Mouse (Mus musculus): ENCODE data around the gene Zer1. TPM values are rescaled to one million over a fixed set of nuclear protein-coding genes. Genes with fewer than 3 reads are reported as not detected.
"Not testable (repeated sequence)": the region's sequence is repeated elsewhere in the genome, so short reads cannot be mapped to it uniquely, and the experiment has no call there.

Gene Zer1
- polyA plus RNA-seq, 1 experiment from 2014 or later: 2.6 TPM

DNA sequence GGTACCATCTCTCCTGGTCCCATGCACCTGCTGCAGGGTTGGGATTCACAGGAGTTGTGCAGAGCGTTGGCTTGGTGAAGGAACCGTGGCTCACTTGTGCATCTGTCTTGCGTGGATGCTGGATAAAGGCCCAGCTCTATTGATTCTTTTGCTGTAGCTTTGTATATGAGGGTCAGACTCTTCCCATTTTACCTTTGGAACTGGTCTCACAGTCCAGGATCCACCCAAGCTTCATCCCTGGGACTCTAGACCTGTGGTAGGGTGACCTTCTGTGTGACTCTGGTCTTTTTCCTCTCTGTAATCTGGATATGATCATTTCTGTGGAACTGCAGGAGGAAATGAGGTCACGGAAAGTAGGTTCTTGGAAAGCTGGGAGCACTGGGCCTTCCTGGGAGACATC is 20.1 kb upstream of the Zer1 start:
- ATAC-seq (ENCODE audit: low read depth) (no peak), DNase-seq (no peak)
- no peak overlapping the region for H3K27ac ChIP-seq
- WGBS (ENCODE audit: insufficient replicate concordance): 92% methylated on average over 4 of the region's 4 CpGs
- no peaks in the 10 kb centered on the region for H3K27me3 ChIP-seq
- H3K4me1 ChIP-seq (replicated peaks): no peaks in the 10 kb centered on the region
- peaks cover 86% of the 10 kb centered on the region for H3K36me3 ChIP-seq
- H3K4me3 ChIP-seq (replicated peaks): no peak overlapping the region
- H3K9ac ChIP-seq: 0 out of 2 replicates have a peak overlapping the region, but pooled peaks have one; percentile 13
- H3K4me2 ChIP-seq: no peak overlapping the region
- no peaks in the 10 kb centered on the region for H3K9me3 ChIP-seq (replicated peaks)

DNA sequence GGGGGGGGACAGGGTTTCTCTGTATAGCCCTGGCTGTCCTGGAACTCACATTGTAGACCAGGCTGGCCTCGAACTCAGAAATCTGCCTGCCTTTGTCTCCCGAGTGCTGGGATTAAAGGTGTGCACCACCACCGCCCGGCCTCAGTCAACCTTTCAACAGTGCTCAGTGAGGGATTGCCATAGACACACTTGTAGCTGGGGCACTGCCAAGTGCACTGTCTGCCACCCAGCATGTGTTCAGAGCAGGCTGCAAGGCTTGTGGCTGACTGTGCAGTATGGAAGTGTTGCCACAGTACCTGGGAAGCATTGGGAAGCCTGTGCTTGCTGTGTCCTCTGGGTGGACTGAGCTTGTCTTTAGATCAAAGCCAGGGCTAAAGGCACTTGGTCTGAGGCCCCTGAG is 15.6 kb upstream of the Zer1 start:
- ATAC-seq (ENCODE audit: low read depth); H3K9me3 ChIP-seq (replicated peaks); H3K27me3 ChIP-seq; H3K4me3 ChIP-seq (replicated peaks); H3K27ac ChIP-seq; H3K4me2 ChIP-seq; DNase-seq; H3K9ac ChIP-seq: not testable (repeated sequence)
- H3K36me3 ChIP-seq: peaks cover 65% of the 10 kb centered on the region
- 79% methylated on average over 4 of the region's 4 CpGs for WGBS (ENCODE audit: insufficient replicate concordance)
- peaks cover 22% of the 10 kb centered on the region for H3K4me1 ChIP-seq (replicated peaks)

DNA sequence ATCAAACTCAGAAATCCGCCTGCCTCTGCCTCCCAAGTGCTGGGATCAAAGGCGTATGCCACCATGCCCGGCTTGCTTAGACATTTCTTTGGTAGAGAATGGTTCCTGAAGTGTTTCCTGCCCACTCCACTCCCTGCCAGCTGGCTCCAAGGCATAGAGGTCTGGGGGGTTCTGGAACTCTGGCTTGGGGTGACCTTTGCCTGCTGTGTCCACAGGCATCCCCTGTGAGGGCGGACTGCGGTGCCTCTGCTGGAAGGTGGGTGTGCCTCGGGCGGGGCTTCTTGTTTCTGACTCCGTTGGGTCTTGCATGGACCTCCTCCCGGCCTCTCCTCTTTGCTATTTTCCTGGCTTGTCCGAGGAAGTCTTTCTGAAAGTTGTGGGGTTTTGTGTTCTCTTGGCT is 12.1 kb upstream of the Zer1 start:
- H3K4me2 ChIP-seq: no peak overlapping the region
- 58% methylated on average over 10 of the region's 10 CpGs for WGBS (ENCODE audit: insufficient replicate concordance)
- DNase-seq: no peak

DNA sequence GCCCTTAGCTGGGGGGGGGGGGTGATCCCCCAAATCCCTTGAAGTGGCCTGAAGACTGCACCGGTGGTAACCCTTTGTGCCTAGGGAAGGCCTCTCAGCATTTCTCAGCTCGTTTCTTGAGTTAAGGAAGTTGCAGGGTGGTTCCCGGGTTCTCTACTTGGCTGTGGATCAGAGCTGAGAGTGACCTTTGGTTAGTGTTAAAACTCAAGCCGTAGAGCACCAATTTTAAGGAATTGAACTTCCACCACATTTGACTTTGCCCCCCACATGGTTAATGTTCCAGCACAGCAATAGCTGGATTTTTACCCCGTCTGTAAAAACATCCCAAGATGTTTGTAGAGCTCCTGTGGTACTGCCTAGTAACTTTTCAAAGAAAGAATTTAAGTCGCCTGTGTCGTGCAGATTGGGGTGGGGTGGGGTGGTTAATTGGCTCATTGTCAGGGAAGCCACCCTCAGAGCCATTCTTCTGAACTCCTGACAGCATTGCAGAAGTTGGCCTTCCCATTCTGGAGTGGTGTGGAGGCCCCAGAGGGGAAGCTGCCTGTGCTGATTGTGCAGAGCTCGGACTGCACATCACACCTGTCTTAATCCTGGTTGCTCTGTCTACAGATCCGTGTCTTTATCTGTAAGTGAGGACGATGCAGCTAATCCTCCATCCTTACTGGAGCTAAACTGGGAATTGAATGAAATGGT is 10.7 kb upstream of the Zer1 start:
- peak overlapping the region; percentile 89 for H3K9ac ChIP-seq
- peaks cover 50% of the 10 kb centered on the region for H3K4me1 ChIP-seq (replicated peaks)
- H3K27ac ChIP-seq: peak overlapping the region; percentile 89
- H3K9me3 ChIP-seq (replicated peaks): no peaks in the 10 kb centered on the region
- WGBS (ENCODE audit: insufficient replicate concordance): 44% methylated on average over 10 of the region's 10 CpGs
- peak overlapping the region; percentile 93 for H3K4me3 ChIP-seq (replicated peaks)
- peaks cover 17% of the 10 kb centered on the region for H3K36me3 ChIP-seq
- no peaks in the 10 kb centered on the region for H3K27me3 ChIP-seq
- DNase-seq (no peak), ATAC-seq (ENCODE audit: low read depth) (no peak)
- H3K4me2 ChIP-seq: peak overlapping the region; percentile 96

More for the DNA sequence above, 12.1 kb upstream of the Zer1 start:
- H3K27me3 ChIP-seq: no peaks in the 10 kb centered on the region
- H3K4me3 ChIP-seq (replicated peaks): no peak overlapping the region
- no peak overlapping the region for H3K27ac ChIP-seq
- peaks cover 48% of the 10 kb centered on the region for H3K4me1 ChIP-seq (replicated peaks)
- H3K9me3 ChIP-seq (replicated peaks): no peaks in the 10 kb centered on the region
- H3K9ac ChIP-seq: no peak overlapping the region
- ATAC-seq (ENCODE audit: low read depth): no peak
- peaks cover 31% of the 10 kb centered on the region for H3K36me3 ChIP-seq

DNA sequence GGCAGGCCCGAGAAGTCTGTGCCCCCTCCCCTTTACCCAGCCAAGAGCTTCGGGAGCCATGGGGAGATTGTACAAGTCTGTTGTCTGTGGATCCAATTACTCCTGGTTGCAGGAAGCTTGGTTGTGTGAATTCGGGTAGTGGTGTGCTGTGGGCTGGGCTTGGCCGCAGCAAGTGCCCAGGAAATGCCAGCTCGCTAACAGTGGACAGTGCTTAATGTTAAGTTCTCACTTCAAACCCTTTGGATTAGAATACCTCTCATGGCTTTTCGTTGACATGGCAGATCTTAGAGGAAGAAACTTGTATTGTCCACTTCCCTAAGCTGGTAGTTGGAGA is 10.0 kb upstream of the Zer1 start:
- Histone ChIP-seq H3K4me3 (replicated peaks) (peak overlapping the region; percentile 93), H3K4me1 (replicated peaks) (peaks cover 53% of the 10 kb centered on the region), H3K36me3 (peaks cover 16% of the 10 kb centered on the region), H3K4me2 (peak overlapping the region; percentile 96), H3K9me3 (replicated peaks) (no peaks in the 10 kb centered on the region), H3K27me3 (no peaks in the 10 kb centered on the region), H3K27ac (peak overlapping the region; percentile 89), H3K9ac (peak overlapping the region; percentile 89)
- no peak for DNase-seq
- no peak for ATAC-seq (ENCODE audit: low read depth)
- 10% methylated on average over 6 of the region's 6 CpGs for WGBS (ENCODE audit: insufficient replicate concordance)

- Histone ChIP-seq H3K9ac (peak within 1 kb of the TSS; percentile 89), H3K27ac (peak within 1 kb of the TSS; percentile 89), H3K4me2 (peak within 1 kb of the TSS; percentile 96), H3K4me3 (replicated peaks) (peak within 1 kb of the TSS; percentile 93), H3K4me1 (replicated peaks) (peaks cover 53% of the 10 kb centered on the region), H3K36me3 (peaks cover 16% of the 10 kb centered on the region), H3K9me3 (replicated peaks) (no peaks in the 10 kb centered on the region), H3K27me3 (no peaks in the 10 kb centered on the region)
- under 1% methylated on average over 46 of the region's 46 CpGs for WGBS (ENCODE audit: insufficient replicate concordance)
- peak; percentile 94 for ATAC-seq (ENCODE audit: low read depth)
- DNase-seq: peak; percentile 98
Measured at GRCm38 (mm10) chr2:30133613-30134377, 9.4 kb upstream of the Zer1 start, which contains the start of gene Tbc1d13. Gene Tbc1d13 (plus strand): TSS chr2:30133746.

DNA sequence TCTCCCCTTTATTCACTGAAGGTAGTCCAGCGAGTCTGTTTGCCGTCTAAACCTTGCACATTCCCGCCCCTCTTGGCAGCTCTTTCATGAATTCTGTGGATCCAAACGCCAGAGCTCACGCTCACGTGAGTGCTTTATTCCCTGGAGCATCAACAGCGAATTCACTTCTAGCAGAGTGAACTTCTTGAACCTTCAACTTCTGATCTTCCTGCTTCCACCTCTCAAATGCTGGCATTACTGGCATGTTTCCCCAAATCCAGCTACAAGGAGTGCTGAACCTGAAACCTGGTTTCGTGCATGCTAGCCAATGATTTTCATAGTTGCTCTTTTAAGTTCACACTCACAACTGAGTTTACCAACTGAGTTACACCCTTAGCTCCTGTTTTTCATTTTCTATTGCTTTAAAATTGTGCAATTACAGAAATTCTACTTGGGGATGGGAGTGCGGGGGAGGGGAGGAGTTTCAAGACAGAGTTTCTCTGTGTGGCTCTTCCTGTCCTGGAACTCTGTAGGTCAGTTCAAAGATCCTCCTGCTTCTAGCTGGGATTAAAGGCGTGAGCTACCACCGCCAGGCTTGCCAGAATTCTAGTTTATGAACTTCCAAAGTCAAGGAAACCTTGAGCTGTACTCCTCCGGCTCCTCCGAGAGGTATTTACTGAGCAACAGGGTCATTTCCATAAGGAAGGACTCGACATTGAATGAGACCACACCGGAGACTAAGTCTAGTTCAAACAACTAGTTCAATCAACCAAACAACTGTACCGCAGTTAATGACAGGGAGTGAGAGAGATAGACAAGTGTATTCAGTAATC is 8.6 kb upstream of the Zer1 start:
- H3K4me2 ChIP-seq: peak overlapping the region; percentile 96
- ATAC-seq (ENCODE audit: low read depth) (peak; percentile 29), DNase-seq (no peak)
- peak overlapping the region; percentile 89 for H3K27ac ChIP-seq
- H3K9me3 ChIP-seq (replicated peaks): no peaks in the 10 kb centered on the region
- H3K36me3 ChIP-seq: peaks cover 16% of the 10 kb centered on the region
- H3K27me3 ChIP-seq: no peaks in the 10 kb centered on the region
- H3K4me3 ChIP-seq (replicated peaks): peak overlapping the region; percentile 93
- H3K9ac ChIP-seq: peak overlapping the region; percentile 89
- H3K4me1 ChIP-seq (replicated peaks): peaks cover 53% of the 10 kb centered on the region
- WGBS (ENCODE audit: insufficient replicate concordance): 30% methylated on average over 16 of the region's 16 CpGs

DNA sequence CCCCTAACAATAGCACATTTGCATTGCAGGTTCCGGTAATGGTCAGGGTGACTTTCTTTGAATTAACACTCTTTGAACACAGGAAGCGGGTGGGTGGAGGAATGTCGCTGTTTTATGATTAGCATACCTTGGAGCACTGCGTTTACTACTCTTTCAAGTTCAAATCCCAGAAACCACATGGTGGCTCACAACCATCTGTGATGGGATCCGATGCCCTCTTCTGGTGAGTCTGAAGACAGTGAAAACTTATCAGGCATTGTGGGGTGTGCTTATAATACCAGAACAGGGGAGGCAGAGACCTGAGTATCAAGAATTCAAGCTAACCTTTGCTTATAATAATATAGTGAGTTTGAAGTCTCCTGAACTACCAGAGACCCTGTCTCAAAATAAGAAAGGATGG is 6.9 kb upstream of the Zer1 start:
- H3K9ac ChIP-seq; H3K9me3 ChIP-seq (replicated peaks); H3K4me2 ChIP-seq; H3K4me3 ChIP-seq (replicated peaks); H3K27me3 ChIP-seq; H3K27ac ChIP-seq; DNase-seq; H3K36me3 ChIP-seq; ATAC-seq (ENCODE audit: low read depth): not testable (repeated sequence)
- WGBS (ENCODE audit: insufficient replicate concordance): 58% methylated on average over 5 of the region's 5 CpGs
- H3K4me1 ChIP-seq (replicated peaks): peaks cover 43% of the 10 kb centered on the region

- DNase-seq (no peak), ATAC-seq (ENCODE audit: low read depth) (no peak)
- Histone ChIP-seq H3K4me1 (replicated peaks) (peaks cover 34% of the 10 kb centered on the region), H3K36me3 (no peaks in the 10 kb centered on the region), H3K9ac (no peak overlapping the region), H3K4me3 (replicated peaks) (no peak overlapping the region), H3K27ac (no peak overlapping the region), H3K9me3 (replicated peaks) (no peaks in the 10 kb centered on the region), H3K27me3 (no peaks in the 10 kb centered on the region), H3K4me2 (no peak overlapping the region)
- 75% methylated on average over 4 of the region's 4 CpGs for whole genome bisulfite sequencing (ENCODE audit: insufficient replicate concordance)
Measured at GRCm38 (mm10) chr2:30130156-30130555, 5.8 kb upstream of the Zer1 start.

- Histone ChIP-seq H3K4me2 (no peak overlapping the region), H3K9me3 (replicated peaks) (no peaks in the 10 kb centered on the region), H3K27ac (no peak overlapping the region), H3K36me3 (no peaks in the 10 kb centered on the region), H3K4me3 (replicated peaks) (no peak overlapping the region), H3K9ac (no peak overlapping the region), H3K4me1 (replicated peaks) (peaks cover 30% of the 10 kb centered on the region), H3K27me3 (no peaks in the 10 kb centered on the region)
- ATAC-seq (ENCODE audit: low read depth): no peak
- DNase-seq: no peak
- 28% methylated on average over 2 of the region's 2 CpGs for WGBS (ENCODE audit: insufficient replicate concordance)
Measured at GRCm38 (mm10) chr2:30128789-30129188, 4.4 kb upstream of the Zer1 start.

All from liver, embryonic 13.5 days (tissue).